In genomic region chr15:27358441-27358840, GRCm38 (mm10) we compare ENCODE assay signal across 14 mouse cellular contexts.
A peak's percentile ranks its signal among the peaks of the same experiment; 100 is the strongest.
DNase-seq lines count a peak whose midpoint lies in the region; ATAC-seq and TF ChIP-seq lines count a peak whose summit lies in the region.
"Had no signal": no experiment of that assay in that cellular context is flagged by ENCODE, and none has a peak within 500 bp of the region (broad histone marks: within the 10 kb centered on the region; RNA-seq: fewer than 3 reads in every experiment).

No protein-coding gene starts in this region.

- intact Hi-C loops in left cerebral cortex, postnatal 36 days (cut with DNase I) = no loop called here

- TF ChIP-seq CTCF in forebrain, postnatal 0 days (IDR thresholded peaks at IDR 0.05; ENCODE audit: low read depth) = no peak

- H3K27me3 ChIP-seq in forebrain, postnatal 0 days (ENCODE audit: insufficient read depth, low read length) = no peaks in the 10 kb centered on the region
- no peaks in the 10 kb centered on the region for H3K27me3 ChIP-seq in forebrain, embryonic 14.5 days (replicated peaks; ENCODE audit: control insufficient read depth, insufficient read depth, low read length)
- no peaks in the 10 kb centered on the region for H3K27me3 ChIP-seq in embryonic facial prominence, embryonic 10.5 days (replicated peaks; ENCODE audit: low read depth, poor library complexity, severe bottlenecking)
- H3K27me3 ChIP-seq: kidney, embryonic 15.5 days had no signal

- WGBS in forebrain, postnatal 0 days = 61% methylated on average over 6 of the region's 6 CpGs
- WGBS in forebrain, embryonic 14.5 days = 73% methylated on average over 6 of the region's 6 CpGs
- WGBS in embryonic facial prominence, embryonic 10.5 days = 84% methylated on average over 6 of the region's 6 CpGs

- H3K27ac ChIP-seq in forebrain, postnatal 0 days (ENCODE audit: low read depth, low read length) = no peak overlapping the region
- H3K27ac ChIP-seq in forebrain, embryonic 14.5 days (ENCODE audit: low read depth, low read length) = no peak overlapping the region
- no peak overlapping the region for H3K27ac ChIP-seq in embryonic facial prominence, embryonic 10.5 days (replicated peaks)
- H3K27ac ChIP-seq: kidney, embryonic 15.5 days had no signal

- peak; percentile 33 for DNase-seq in forebrain, postnatal 0 days
- no peak for DNase-seq in forebrain, embryonic 14.5 days (ENCODE audit: low spot score)
- DNase-seq in NIH3T3 (ENCODE audit: low read depth) = peak; percentile 52
- peak; percentile 51 for DNase-seq in cerebellum, adult 9-11 months
- DNase-seq in left cerebral cortex, postnatal 36 days (ENCODE audit: low spot score in 2 of 2) = peak; percentile 11 to 15
- no peak for DNase-seq in embryonic facial prominence, embryonic 10.5 days (ENCODE audit: low spot score)
- no peak for DNase-seq in adrenal gland, postnatal 4 days (ENCODE audit: low spot score in 2 of 2)
- no peak for DNase-seq in thymus, postnatal 36 days
- DNase-seq: adrenal gland, postnatal 36 days; heart, adult 11 months; liver, postnatal 0 days had no signal

- no peak overlapping the region for H3K4me3 ChIP-seq in forebrain, postnatal 0 days (ENCODE audit: low read depth, low read length)
- H3K4me3 ChIP-seq in forebrain, embryonic 14.5 days (ENCODE audit: low read depth, low read length) = no peak overlapping the region
- H3K4me3 ChIP-seq in embryonic facial prominence, embryonic 10.5 days = no peak overlapping the region
- H3K4me3 ChIP-seq: erythroblast, embryonic 14.5 days; kidney, embryonic 15.5 days had no signal

- H3K9me3 ChIP-seq in forebrain, postnatal 0 days (ENCODE audit: low read length) = no peaks in the 10 kb centered on the region
- no peaks in the 10 kb centered on the region for H3K9me3 ChIP-seq in forebrain, embryonic 14.5 days (replicated peaks; ENCODE audit: control insufficient read depth, low read length)
- H3K9me3 ChIP-seq in embryonic facial prominence, embryonic 10.5 days = no peaks in the 10 kb centered on the region
- H3K9me3 ChIP-seq: kidney, embryonic 15.5 days had no signal

- H3K4me2 ChIP-seq in forebrain, postnatal 0 days (ENCODE audit: low read depth) = no peak overlapping the region
- no peak overlapping the region for H3K4me2 ChIP-seq in forebrain, embryonic 14.5 days (ENCODE audit: low read length)
- H3K4me2 ChIP-seq: kidney, embryonic 15.5 days had no signal

- peak; percentile 38; the same call in 1 of the 2 replicates for ATAC-seq in forebrain, postnatal 0 days
- ATAC-seq in forebrain, embryonic 14.5 days = no peak
- ATAC-seq: hindbrain, embryonic 16.5 days; liver, postnatal 0 days had no signal

- H3K9ac ChIP-seq in forebrain, postnatal 0 days = no peak overlapping the region
- H3K9ac ChIP-seq in forebrain, embryonic 14.5 days (ENCODE audit: low read length) = no peak overlapping the region
- H3K9ac ChIP-seq: kidney, embryonic 15.5 days; liver, postnatal 0 days had no signal

- H3K4me1 ChIP-seq in forebrain, postnatal 0 days (ENCODE audit: insufficient read depth) = no peaks in the 10 kb centered on the region; the same call in 1 of the 2 replicates
- no peaks in the 10 kb centered on the region for H3K4me1 ChIP-seq in forebrain, embryonic 14.5 days (ENCODE audit: control insufficient read depth, insufficient read depth, low read length)
- H3K4me1 ChIP-seq in embryonic facial prominence, embryonic 10.5 days = no peaks in the 10 kb centered on the region

- no peaks in the 10 kb centered on the region for H3K36me3 ChIP-seq in forebrain, postnatal 0 days (ENCODE audit: insufficient read depth)
- no peaks in the 10 kb centered on the region for H3K36me3 ChIP-seq in forebrain, embryonic 14.5 days (ENCODE audit: control insufficient read depth, insufficient read depth, low read length)
- H3K36me3 ChIP-seq in embryonic facial prominence, embryonic 10.5 days (replicated peaks) = no peaks in the 10 kb centered on the region
- H3K36me3 ChIP-seq: kidney, embryonic 15.5 days had no signal

Comparison
In these comparisons a context has a peak if more than half of its experiments do, and no peak if none do; other contexts are left out.
1. DNase-seq: peak in forebrain, postnatal 0 days (single experiment), NIH3T3 (single experiment), cerebellum, adult 9-11 months (single experiment) and left cerebral cortex, postnatal 36 days (2 of 2); none in forebrain, embryonic 14.5 days (single experiment), embryonic facial prominence, embryonic 10.5 days (single experiment), adrenal gland, postnatal 4 days (0 of 2) and thymus, postnatal 36 days (0 of 2).